ENCODE assay signal across 29 mouse cellular contexts in the genomic region with DNA sequence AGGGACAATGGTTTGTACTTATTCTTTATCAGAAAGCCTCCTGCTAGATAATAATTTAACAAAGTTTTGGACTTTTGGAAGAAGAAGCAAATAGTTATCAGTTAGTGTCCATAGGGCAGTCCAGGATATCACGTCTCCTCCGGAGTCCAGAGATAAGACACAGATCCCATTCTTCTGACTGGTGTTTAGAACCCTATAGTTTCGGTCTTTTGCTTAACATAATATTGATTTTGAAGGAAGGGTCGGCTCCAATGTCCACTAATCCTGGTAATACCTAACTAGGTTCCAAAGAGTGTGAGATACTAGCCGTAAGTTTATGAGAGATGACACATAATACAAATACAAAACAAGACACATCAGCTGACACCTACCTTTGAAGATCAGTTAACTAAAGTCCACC.
DNase-seq lines count a peak whose midpoint lies in the region; ATAC-seq and TF ChIP-seq lines count a peak whose summit lies in the region.
"Had no signal": no experiment of that assay in that cellular context is flagged by ENCODE, and none has a peak within 500 bp of the region (broad histone marks: within the 10 kb centered on the region; RNA-seq: fewer than 3 reads in every experiment).

No protein-coding gene starts in this region.

- TF ChIP-seq CTCF in liver, adult 2 months (IDR thresholded peaks at IDR 0.05; ENCODE audit: low read depth, low read length), result no peak
- no peak for TF ChIP-seq CTCF in intestine, postnatal 0 days (IDR thresholded peaks at IDR 0.05; ENCODE audit: low read depth)

- no peak overlapping the region for H3K4me2 ChIP-seq in liver, embryonic 12.5 days
- H3K4me2 ChIP-seq in liver, embryonic 16.5 days (ENCODE audit: low read depth, low read length), result no peak overlapping the region
- no peak overlapping the region for H3K4me2 ChIP-seq in intestine, postnatal 0 days (replicated peaks; ENCODE audit: low read depth)
- no peak overlapping the region for H3K4me2 ChIP-seq in midbrain, embryonic 13.5 days (replicated peaks)
- H3K4me2 ChIP-seq: embryonic facial prominence, embryonic 13.5 days; embryonic facial prominence, embryonic 15.5 days; forebrain, embryonic 12.5 days had no signal

- no peaks in the 10 kb centered on the region for H3K36me3 ChIP-seq in liver, adult 2 months (ENCODE audit: control insufficient read depth, insufficient read depth, low read length)
- H3K36me3 ChIP-seq in liver, embryonic 12.5 days, result no peaks in the 10 kb centered on the region
- no peaks in the 10 kb centered on the region for H3K36me3 ChIP-seq in liver, embryonic 16.5 days (ENCODE audit: control insufficient read depth, insufficient read depth)
- no peaks in the 10 kb centered on the region for H3K36me3 ChIP-seq in intestine, postnatal 0 days (ENCODE audit: control insufficient read depth, insufficient read depth)
- H3K36me3 ChIP-seq in midbrain, embryonic 13.5 days, result no peaks in the 10 kb centered on the region
- H3K36me3 ChIP-seq: embryonic facial prominence, embryonic 13.5 days; embryonic facial prominence, embryonic 15.5 days; forebrain, embryonic 10.5 days; forebrain, embryonic 12.5 days; G1E had no signal

- H3K4me3 ChIP-seq in liver, adult 2 months (ENCODE audit: insufficient read depth, low read depth, low read length), result no peak overlapping the region
- no peak overlapping the region for H3K4me3 ChIP-seq in liver, embryonic 12.5 days
- no peak overlapping the region for H3K4me3 ChIP-seq in liver, embryonic 16.5 days (ENCODE audit: low read depth, low read length)
- H3K4me3 ChIP-seq in intestine, postnatal 0 days (ENCODE audit: low read depth, low read length), result no peak overlapping the region
- H3K4me3 ChIP-seq in midbrain, embryonic 13.5 days (replicated peaks), result no peak overlapping the region
- H3K4me3 ChIP-seq: embryonic facial prominence, embryonic 13.5 days; embryonic facial prominence, embryonic 15.5 days; erythroblast, embryonic 14.5 days; forebrain, embryonic 10.5 days; forebrain, embryonic 12.5 days had no signal

- no peaks in the 10 kb centered on the region; the same call in 1 of the 2 replicates for H3K4me1 ChIP-seq in liver, adult 2 months (ENCODE audit: control insufficient read depth, insufficient read depth, low read length)
- no peaks in the 10 kb centered on the region for H3K4me1 ChIP-seq in liver, embryonic 12.5 days
- H3K4me1 ChIP-seq in liver, embryonic 16.5 days (ENCODE audit: control insufficient read depth, low read depth, low read length), result no peaks in the 10 kb centered on the region
- no peaks in the 10 kb centered on the region for H3K4me1 ChIP-seq in intestine, postnatal 0 days (replicated peaks; ENCODE audit: control insufficient read depth, insufficient read depth, low read length)
- H3K4me1 ChIP-seq in midbrain, embryonic 13.5 days (replicated peaks), result no peaks in the 10 kb centered on the region
- H3K4me1 ChIP-seq: embryonic facial prominence, embryonic 13.5 days; embryonic facial prominence, embryonic 15.5 days; forebrain, embryonic 10.5 days; forebrain, embryonic 12.5 days had no signal

- no peak for ATAC-seq in liver, embryonic 12.5 days
- peak; percentile 61 for ATAC-seq in liver, embryonic 16.5 days (ENCODE audit: low read depth)
- ATAC-seq in intestine, postnatal 0 days, result peak; percentile 38; the same call in 1 of the 2 replicates
- ATAC-seq in midbrain, embryonic 13.5 days, result no peak
- no peak for ATAC-seq in activated CD4-positive, CD25-positive, alpha-beta regulatory T cell, adult 4 months
- ATAC-seq: CD4-positive, CD25-positive, alpha-beta regulatory T cell, adult 4 months; forebrain, embryonic 14.5 days; Patski had no signal

- no peak overlapping the region for H3K27ac ChIP-seq in liver, adult 2 months (replicated peaks; ENCODE audit: insufficient read depth, low read depth, low read length)
- no peak overlapping the region for H3K27ac ChIP-seq in liver, embryonic 12.5 days
- no peak overlapping the region for H3K27ac ChIP-seq in liver, embryonic 16.5 days (ENCODE audit: low read length)
- H3K27ac ChIP-seq in intestine, postnatal 0 days (ENCODE audit: low read depth, low read length), result no peak overlapping the region
- no peak overlapping the region for H3K27ac ChIP-seq in midbrain, embryonic 13.5 days
- H3K27ac ChIP-seq: embryonic facial prominence, embryonic 13.5 days; embryonic facial prominence, embryonic 15.5 days; forebrain, embryonic 10.5 days; forebrain, embryonic 12.5 days had no signal

- peak; percentile 0 for DNase-seq in liver, adult 2 months (ENCODE audit: extremely low read depth, low read depth, low spot score)
- no peak for DNase-seq in liver
- DNase-seq in yolk sac, embryonic 10.5 days (ENCODE audit: low spot score), result peak; percentile 52
- DNase-seq: adrenal gland, adult 2 months; adrenal gland, postnatal 10 days; adrenal gland, postnatal 25 days; B cell, adult 2 months; cerebellum, adult 11 months; cerebellum, adult 18-20 months; cerebellum, adult 8-10 months; cerebellum, adult 9-11 months; cerebellum, postnatal 14 days; cerebellum, postnatal 36 days; embryo, embryonic 11 days had no signal

- TF ChIP-seq POLR2A in liver, adult 2 months (IDR thresholded peaks at IDR 0.05; ENCODE audit: extremely low read depth, insufficient read depth, low read length), result no peak

- no peak overlapping the region for H3K9ac ChIP-seq in liver, adult 2 months (ENCODE audit: low read depth, low read length)
- no peak overlapping the region for H3K9ac ChIP-seq in liver, embryonic 12.5 days
- no peak overlapping the region for H3K9ac ChIP-seq in liver, embryonic 16.5 days (ENCODE audit: low read depth, low read length)
- H3K9ac ChIP-seq in intestine, postnatal 0 days (ENCODE audit: low read depth, low read length), result no peak overlapping the region
- H3K9ac ChIP-seq in midbrain, embryonic 13.5 days (replicated peaks), result no peak overlapping the region
- H3K9ac ChIP-seq: embryonic facial prominence, embryonic 13.5 days; embryonic facial prominence, embryonic 15.5 days; forebrain, embryonic 12.5 days had no signal

- H3K9me3 ChIP-seq in liver, embryonic 12.5 days (replicated peaks), result no peaks in the 10 kb centered on the region
- H3K9me3 ChIP-seq in liver, embryonic 16.5 days (replicated peaks; ENCODE audit: control insufficient read depth, low read length), result no peaks in the 10 kb centered on the region
- H3K9me3 ChIP-seq in intestine, postnatal 0 days (ENCODE audit: control insufficient read depth), result no peaks in the 10 kb centered on the region
- H3K9me3 ChIP-seq in midbrain, embryonic 13.5 days, result no peaks in the 10 kb centered on the region
- H3K9me3 ChIP-seq: embryonic facial prominence, embryonic 13.5 days; embryonic facial prominence, embryonic 15.5 days; forebrain, embryonic 10.5 days; forebrain, embryonic 12.5 days; G1E had no signal

- H3K79me2 ChIP-seq in liver, adult 2 months (ENCODE audit: control insufficient read depth, insufficient read depth, low read length), result no peaks in the 10 kb centered on the region

- WGBS in liver, adult 2 months, result 6% methylated on average over 5 of the region's 5 CpGs
- WGBS in liver, embryonic 12.5 days (ENCODE audit: insufficient replicate concordance), result 63% methylated on average over 5 of the region's 5 CpGs
- 50% methylated on average over 5 of the region's 5 CpGs for WGBS in liver, embryonic 16.5 days (ENCODE audit: insufficient replicate concordance)
- WGBS in intestine, postnatal 0 days, result 45% methylated on average over 5 of the region's 5 CpGs
- WGBS in midbrain, embryonic 13.5 days, result 93% methylated on average over 5 of the region's 5 CpGs

- H3K27me3 ChIP-seq in liver, adult 2 months (ENCODE audit: control insufficient read depth, insufficient read depth, low read length), result no peaks in the 10 kb centered on the region
- no peaks in the 10 kb centered on the region for H3K27me3 ChIP-seq in liver, embryonic 12.5 days (replicated peaks)
- H3K27me3 ChIP-seq in liver, embryonic 16.5 days (ENCODE audit: control insufficient read depth, insufficient read depth, low read depth, low read length), result no peaks in the 10 kb centered on the region
- H3K27me3 ChIP-seq in intestine, postnatal 0 days (replicated peaks; ENCODE audit: control insufficient read depth, insufficient read depth, low read length), result no peaks in the 10 kb centered on the region
- H3K27me3 ChIP-seq in midbrain, embryonic 13.5 days, result no peaks in the 10 kb centered on the region
- H3K27me3 ChIP-seq: CH12.LX; embryonic facial prominence, embryonic 15.5 days; forebrain, embryonic 12.5 days had no signal

Comparison
In these comparisons a context has a peak if more than half of its experiments do, and no peak if none do; other contexts are left out.
1. ATAC-seq: peak in liver, embryonic 16.5 days (single experiment) and intestine, postnatal 0 days (single experiment); none in liver, embryonic 12.5 days (single experiment), midbrain, embryonic 13.5 days (single experiment) and activated CD4-positive, CD25-positive, alpha-beta regulatory T cell, adult 4 months (single experiment).